Mouse (Mus musculus) layer of hippocampus, adult 18-20 months (tissue): Measurements from ENCODE around the gene Pdcd7. TPM values are rescaled to one million over a fixed set of nuclear protein-coding genes. Genes with fewer than 3 reads are reported as not detected.
A peak's percentile ranks its signal among the peaks of the same experiment; 100 is the strongest.

Source experiments
- DNase-seq, 2 experiments: peaks; one replicate each; pipeline ENCODE4 v3.0.0; 2022; ENCODE audit warnings: low spot score in 2 of 2
- total RNA-seq, 2 experiments: library from RNA; stranded (reverse); gene quantifications; 2 replicates each; pipeline ENCODE4 v1.2.3; 2021

The Pdcd7 gene
- total RNA-seq, 2 experiments from 2014 or later = 27.5 to 27.8 TPM

DNA sequence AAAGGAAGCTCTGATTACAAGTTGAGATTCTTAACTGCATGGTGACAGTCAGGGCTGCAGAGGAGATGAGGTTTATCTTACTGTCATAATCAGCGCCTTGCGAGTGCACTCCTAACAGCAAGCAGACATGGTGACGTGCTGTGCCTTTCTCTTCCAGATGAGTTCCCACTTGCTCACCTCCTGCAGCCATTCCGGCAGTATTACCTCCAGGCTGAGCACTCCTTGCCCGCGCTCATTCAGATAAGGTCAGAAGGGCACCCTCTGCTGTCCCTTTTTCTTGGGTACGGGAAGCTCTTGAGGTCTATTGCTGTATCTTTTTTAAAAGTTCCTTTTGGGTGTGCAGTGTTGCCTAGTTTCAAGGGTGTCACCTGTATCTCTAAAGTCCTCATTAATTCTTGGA, 10.7 kb downstream of the Pdcd7 start:
- DNase-seq = no peak

DNA sequence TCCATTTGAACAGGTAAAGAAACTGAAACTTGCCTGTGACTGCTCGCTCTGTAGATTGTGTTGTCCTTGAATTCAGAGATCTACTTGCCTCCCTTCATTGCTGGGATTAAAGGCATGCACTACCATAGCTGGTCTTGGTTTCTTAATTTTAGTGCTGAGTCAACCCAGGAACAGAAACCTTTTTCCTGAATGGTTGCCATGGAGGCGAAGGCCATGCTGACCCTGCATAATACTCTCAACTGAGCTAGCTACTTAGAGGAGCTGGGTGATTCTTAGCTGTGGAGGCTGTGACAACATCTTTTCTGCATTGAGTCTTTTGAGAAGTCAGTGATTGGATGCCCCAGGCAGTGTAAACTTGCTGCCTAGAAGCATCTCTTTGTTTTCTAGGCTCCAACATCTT, 11.1 kb downstream of the Pdcd7 start:
- no peak for DNase-seq

DNA sequence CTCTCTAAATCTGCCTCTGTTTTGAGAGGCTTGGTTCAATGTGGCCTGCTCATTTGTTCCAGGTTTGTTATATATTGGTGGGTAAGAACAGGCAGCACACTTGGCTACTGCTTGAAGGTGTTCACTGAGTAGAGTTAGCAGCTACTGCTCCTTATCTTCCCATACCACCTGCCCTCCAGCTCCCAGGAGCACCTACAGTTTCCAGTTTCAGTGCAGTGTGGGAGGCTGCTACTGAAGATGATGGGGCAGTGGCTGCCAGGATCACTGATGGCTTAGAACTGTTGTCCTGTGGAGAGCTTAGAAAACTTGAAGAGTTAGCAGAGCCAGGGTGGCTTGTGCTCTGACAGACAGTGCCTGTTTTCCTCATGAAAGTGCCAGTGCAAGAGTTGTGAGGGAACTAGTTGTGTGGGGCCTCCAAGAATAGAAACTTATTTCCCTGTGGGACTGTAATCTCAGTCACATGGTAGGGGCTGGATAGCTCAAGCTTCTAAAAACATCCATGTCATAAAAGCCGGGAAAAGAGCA, 13.1 kb downstream of the Pdcd7 start:
- DNase-seq = no peak

GRCm38 (mm10) chr9:65360641-65361448, 14.9 kb downstream of the Pdcd7 start, which contains the start of gene Ubap1l:
Gene Ubap1l (plus strand): TSS chr9:65361041.
- DNase-seq = peak in 1 of 2 experiments; percentile 33

- DNase-seq = no peak
Observed at GRCm38 (mm10) chr9:65363684-65364083, 17.8 kb downstream of the Pdcd7 start.

DNA sequence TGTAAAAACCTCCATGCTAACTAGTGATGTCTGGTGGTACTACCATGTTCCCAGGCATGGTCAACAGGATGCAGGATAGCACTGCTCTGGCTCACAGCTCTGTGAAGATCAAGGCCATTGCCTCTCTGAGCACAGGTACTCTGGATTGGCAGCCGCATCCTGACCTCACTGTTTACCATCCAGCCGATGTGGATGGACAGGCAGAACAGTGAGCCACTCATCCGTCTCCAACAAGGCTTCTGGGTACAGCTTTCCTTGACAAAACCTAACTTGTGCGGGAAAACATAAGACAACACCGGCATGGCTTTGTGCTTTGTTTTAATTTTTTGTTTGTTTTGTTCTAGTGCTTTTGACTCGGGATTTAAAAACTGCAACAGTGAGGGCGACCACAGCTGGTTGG, 19.8 kb downstream of the Pdcd7 start:
- no peak for DNase-seq

DNA sequence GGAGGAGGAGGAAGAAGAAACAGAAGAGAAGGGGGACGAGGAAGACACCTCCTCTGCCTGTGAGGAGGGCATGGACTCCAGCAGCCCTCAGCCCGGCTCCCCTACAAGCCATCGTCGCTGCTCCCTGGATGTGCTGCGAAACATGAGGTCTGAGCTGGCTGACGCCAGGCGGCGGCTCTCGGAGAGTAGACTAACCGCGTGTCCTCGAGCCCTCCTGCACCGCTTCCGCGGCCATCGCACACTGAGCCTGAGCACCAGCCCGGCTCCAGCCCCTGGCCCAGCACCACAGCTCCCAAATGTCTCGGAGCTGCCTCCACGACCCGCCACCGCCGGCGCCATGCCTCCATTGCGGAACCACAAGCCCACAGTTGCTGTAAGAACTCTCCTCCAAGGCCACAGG, 25.9 kb downstream of the Pdcd7 start:
- DNase-seq = no peak

DNA sequence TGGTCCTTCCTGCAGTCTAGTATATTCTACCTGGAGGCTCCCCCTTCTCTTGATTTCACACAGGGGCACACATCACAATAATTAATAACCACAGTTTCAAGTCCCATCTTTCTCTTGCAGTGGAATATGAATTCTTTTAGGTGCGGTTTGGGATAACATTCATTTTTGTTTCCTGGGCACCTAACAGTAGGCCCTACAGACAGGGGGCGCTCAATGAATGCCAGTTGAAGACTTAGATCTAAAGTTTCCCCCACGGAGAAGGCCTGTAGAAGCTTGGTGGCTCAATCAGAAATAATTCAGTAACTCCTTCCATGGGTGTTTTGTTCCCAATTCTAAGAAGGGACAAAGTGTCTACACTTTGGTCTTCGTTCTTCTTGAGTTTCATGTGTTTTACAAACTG, 26.5 kb downstream of the Pdcd7 start:
- DNase-seq = peak in 1 of 2 experiments; percentile 59

DNA sequence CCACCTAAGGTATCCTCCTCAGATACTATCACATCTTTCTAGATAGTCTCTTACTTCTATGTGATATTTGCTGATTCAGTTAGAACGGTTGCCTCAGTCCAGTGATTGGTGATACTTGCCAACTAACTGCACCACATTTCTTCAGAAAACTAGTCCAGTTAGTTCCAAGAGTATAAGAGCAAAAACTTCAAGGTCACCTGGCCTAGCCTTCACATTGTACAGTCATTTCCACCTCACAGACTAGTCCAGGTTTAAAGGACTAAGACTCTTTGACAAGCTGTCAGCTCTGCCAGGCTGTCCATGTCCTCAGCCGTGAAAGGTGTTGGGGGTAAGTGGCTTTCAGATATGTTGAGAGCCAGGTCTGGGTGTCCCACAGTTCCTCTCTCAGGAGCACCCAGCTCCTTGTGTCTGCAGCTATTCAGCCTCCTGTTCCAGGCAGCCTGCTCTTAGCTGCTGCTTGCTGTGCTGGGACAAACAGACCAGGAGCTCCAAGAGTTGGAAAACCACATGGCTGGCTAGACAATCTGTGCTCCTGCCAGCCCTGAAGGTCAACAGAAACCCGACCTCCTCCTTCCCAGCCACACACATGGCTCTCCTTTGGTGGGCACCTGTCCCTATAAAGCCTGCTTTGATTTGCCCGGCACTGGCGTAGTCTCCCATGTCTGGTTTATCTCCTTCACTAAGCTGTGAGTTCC, 28.7 kb downstream of the Pdcd7 start:
- DNase-seq = no peak

GRCm38 (mm10) chr9:65375163-65375934, 29.4 kb downstream of the Pdcd7 start:
- DNase-seq = peak; percentile 74 to 79

DNA sequence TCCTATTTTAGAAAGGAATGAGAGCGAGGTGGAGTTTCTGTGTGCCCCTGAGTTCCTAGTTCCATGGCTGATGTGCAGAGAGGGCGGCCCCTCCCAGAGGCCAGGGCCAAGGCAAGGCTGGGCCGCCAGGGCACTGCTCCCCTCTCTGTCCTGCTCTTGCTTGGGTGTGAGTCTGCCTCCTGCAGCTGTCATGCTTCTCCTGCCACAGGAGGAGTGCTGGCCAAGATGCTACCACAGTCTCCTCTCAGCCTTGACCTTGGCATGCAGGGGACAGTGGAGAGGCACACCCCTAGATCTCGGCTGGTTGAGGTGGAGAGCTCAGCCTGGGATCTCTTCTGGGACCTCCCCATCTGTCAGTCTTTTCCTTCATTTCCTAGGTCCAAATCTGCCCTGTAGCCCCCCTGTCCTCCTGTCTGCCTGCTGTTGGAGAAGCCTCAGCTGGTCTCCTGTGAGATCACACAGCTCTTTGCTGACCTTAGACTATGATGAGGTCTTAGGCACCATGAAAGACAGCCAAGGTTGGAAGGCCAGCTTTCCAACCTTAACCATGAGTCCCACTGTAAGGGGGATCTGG, 35.2 kb downstream of the Pdcd7 start:
- DNase-seq = no peak

DNA sequence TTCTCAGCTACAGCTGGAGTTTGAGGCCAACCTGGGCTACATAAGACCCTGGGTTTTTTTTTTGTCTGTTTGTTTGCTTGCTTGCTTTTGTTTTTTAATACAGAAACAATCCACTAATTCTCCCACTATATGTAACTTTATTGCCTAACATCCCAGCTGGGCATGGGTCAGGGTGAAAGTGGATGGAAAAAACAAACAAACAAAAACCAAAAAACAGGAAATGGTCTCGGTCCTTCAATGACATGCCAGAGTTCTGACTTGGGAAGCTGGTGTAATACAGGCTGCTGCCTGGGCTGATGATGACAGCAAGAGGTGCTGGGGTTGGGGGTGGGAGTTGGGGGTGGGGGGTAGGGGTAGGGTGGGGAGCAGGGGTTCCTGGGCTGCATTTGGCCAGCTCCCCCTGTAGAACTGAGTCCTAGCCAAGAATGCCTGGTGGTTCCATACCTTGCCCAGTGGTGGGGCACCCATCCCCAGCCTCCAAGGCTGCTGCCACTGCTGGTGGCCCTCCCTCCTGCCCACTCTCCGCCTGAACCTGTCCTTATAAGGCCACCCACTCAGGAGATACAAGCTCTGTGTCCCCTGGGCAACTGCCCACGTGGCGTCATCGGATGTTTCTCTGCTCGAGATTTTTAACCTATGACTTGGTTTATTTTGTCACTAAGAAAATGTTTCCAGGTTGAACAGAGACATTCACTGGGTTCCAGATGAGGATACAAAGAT, 36.3 kb downstream of the Pdcd7 start:
- no peak for DNase-seq

GRCm38 (mm10) chr9:65382751-65383097, 36.8 kb downstream of the Pdcd7 start:
- no peak for DNase-seq

DNA sequence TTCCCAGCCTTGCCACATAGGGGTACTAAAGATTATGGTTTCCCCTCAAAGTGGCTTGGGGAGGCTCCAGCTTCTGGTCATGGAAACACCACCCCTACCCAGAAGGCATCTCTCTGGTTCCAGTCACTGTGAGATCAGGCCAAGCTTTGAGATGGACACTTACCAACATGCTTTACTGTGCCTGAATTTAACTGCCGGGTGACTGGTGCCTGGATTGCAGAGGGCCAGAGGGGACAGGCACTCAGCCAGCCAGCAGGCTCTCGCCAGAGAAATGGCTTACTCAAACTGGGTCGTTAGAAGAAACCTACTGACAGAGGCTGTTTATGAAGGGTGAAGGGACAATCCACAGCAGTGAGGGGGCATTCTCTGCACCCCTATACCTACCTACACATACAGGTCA, 38.4 kb downstream of the Pdcd7 start:
- DNase-seq = no peak

DNA sequence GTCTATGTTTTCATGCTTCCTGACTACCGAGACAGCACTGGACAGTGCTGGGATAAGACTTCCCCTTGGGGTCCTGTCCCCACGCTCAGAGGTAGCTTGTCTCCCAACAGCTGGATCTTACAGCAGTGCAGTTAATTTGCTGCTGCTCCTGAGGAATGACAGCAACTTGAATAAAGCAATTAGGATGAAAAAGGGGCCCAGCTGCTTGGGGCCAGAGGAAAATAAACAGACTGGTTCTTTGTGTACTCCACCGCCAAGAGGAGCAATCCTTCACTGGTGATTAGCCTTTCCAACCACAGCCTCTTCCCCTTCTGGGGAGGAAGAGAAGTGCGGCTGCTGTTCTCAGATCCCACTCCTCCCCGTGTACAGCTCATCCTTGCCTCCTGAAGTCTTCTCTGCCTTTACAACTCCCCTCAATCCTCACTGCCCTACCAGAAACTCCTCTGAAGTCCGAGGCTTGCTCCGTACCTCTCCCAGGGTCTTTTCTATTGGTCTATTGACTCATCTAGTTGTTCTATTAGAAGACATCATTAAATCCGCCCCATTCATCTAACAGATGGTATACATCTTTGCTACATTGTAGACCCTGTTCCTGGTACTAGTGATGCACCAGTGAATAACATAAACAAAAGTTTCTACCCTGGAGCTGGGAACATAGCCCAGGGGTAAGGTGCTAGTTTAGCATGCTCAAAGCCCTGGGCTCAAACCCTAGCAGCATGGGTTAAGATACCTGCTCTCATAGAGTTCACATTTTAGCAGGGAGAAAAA, 40.7 kb downstream of the Pdcd7 start:
- no peak for DNase-seq

DNA sequence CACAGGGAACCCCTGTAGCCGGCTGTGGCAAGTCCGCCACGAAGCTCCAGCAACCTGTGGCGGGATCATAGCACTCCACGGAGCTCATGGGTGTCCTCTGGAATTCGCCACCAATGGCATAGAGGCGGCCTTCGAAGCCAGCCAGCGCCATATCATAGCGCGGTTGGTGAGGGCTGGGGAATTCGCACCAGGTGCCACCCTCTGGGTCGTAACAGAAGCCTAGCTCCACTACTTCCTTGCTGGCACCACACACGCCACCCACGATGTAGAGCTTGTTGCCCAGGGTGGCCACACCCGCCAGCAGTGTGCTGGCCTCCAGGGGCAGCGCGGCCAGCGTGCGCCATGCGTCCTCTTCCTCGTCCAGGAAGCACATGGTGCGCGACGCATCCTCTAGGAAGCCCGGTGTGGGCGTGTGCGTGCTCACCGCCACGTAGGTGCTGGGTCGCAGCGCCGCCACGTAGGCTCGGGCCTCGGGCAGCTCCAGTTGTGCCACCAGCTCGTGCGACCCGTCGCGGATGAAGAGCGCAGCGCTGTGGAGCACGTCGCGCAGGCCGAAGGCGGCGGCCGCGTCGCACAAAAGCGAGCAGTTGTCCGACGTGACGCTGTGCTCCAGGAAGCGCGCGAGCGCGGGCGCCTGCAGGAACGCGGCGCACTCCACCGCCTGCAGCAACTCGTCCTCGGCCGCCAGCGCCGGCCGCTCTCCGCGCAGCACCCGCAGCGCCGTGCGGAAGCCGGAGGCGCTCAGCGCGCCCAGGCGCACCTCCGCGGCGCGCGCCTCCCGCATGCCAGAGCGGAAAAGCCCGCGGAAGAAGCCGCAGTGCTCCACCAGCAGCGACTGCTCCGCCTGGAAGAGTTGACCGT, 45.1 kb downstream of the Pdcd7 start:
- DNase-seq = no peak

DNA sequence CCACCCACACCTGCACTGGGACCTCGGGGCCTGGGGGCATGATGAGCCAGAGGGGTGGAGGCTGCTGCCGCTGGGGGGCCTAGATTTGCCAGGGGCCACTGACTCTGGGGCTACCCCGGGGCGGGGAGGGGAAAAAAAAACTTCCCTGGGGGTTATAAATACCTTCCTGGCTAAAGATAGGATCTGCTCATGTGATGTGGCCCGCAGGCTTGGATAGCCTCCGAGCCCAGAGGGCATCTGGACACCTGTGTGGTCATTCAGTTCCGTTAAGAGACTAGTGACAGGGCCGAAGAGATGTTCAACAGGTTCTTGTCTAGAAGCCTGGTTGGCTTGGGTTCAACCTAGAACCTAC, 45.7 kb downstream of the Pdcd7 start, which contains the start of gene Kbtbd13:
TSS of gene Kbtbd13 (minus strand) at position 40 of the 352 bp plus-strand sequence.
- DNase-seq = no peak

DNA sequence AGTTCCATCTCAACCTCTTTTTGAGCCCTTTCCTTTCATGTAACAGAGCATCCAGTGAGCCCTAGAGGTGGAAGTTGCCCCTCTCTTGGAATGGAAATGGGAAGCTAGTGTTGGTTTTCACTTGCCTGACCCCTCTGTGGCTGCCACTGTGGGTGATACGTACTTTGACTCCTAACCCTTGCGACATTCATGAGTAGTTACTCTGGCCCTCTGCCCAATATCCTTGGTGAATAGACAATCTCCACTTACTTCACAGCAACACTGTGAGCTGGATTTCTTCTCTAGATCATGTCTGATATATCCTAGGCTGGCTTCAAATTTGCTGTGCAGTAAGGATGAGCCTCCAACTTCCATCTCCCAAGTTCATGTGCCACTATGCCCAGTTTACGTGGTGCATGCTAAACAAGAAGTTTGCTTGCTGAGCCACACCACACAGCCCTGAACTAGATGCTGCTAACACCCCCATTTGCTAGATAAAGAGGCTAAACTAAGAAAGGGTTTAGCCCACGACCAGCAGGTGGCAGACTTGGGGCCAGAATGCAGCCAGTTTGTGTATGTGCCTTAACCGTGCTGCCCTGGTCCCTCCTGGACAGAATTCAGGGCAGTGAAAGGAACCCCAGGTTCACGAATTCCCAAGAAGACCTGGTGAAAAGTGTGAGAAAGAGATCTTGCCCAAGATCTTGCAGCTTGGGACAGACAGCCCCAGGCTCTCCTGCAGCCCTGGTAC, 46.9 kb downstream of the Pdcd7 start:
- DNase-seq = peak; percentile 29 to 70
